Mouse (Mus musculus): Measurements from ENCODE around the gene Lep. TPM values are rescaled to one million over a fixed set of nuclear protein-coding genes. Genes with fewer than 3 reads are reported as not detected.

The Lep gene
- total RNA-seq (2014; rRNA removed): not detected in 2 replicates
- polyA plus RNA-seq (2015; fragmentation: Nextera tagmentation; extraction: Ambion mirVana): not detected in 2 replicates

GRCm38 (mm10) chr6:29059846-29060685, at the start of gene Lep:
Gene Lep (plus strand): TSS chr6:29060220.
- Histone ChIP-seq H3K4me3 (ENCODE audit: low read depth, low read length) (no peak within 1 kb of the TSS), H3K27ac (ENCODE audit: low read depth, low read length) (no peak within 1 kb of the TSS), H3K9ac (no peak within 1 kb of the TSS), H3K4me1 (ENCODE audit: insufficient read depth) (no peaks in the 10 kb centered on the region), H3K4me2 (ENCODE audit: low read depth) (no peak within 1 kb of the TSS), H3K27me3 (ENCODE audit: insufficient read depth, low read length) (no peaks in the 10 kb centered on the region), H3K36me3 (ENCODE audit: insufficient read depth) (no peaks in the 10 kb centered on the region), H3K9me3 (ENCODE audit: low read length) (no peaks in the 10 kb centered on the region)
- WGBS: 81% methylated on average over 28 of the region's 28 CpGs
- ATAC-seq: no peak
- DNase-seq: no peak
- TF ChIP-seq CTCF (IDR thresholded peaks at IDR 0.05; ENCODE audit: low read depth): no peak

GRCm38 (mm10) chr6:29011651-29012050, 48.4 kb upstream of the Lep start:
- Histone ChIP-seq H3K4me1 (ENCODE audit: insufficient read depth) (peaks cover 1% of the 10 kb centered on the region; the same call in 1 of the 2 replicates), H3K36me3 (ENCODE audit: insufficient read depth) (no peaks in the 10 kb centered on the region; the same call in 1 of the 2 replicates), H3K9me3 (ENCODE audit: low read length) (no peaks in the 10 kb centered on the region), H3K9ac (no peak overlapping the region), H3K4me2 (ENCODE audit: low read depth) (no peak overlapping the region), H3K27ac (ENCODE audit: low read depth, low read length) (no peak overlapping the region), H3K4me3 (ENCODE audit: low read depth, low read length) (no peak overlapping the region), H3K27me3 (ENCODE audit: insufficient read depth, low read length) (no peaks in the 10 kb centered on the region)
- DNase-seq (no peak), ATAC-seq (peak; percentile 47; the same call in 1 of the 2 replicates)
- 84% methylated on average over 5 of the region's 5 CpGs for WGBS
- no peak for TF ChIP-seq CTCF (IDR thresholded peaks at IDR 0.05; ENCODE audit: low read depth)

- Histone ChIP-seq H3K9me3 (ENCODE audit: low read length) (no peaks in the 10 kb centered on the region), H3K4me2 (ENCODE audit: low read depth) (no peak overlapping the region), H3K27ac (ENCODE audit: low read depth, low read length) (no peak overlapping the region), H3K9ac (no peak overlapping the region), H3K4me3 (ENCODE audit: low read depth, low read length) (no peak overlapping the region), H3K27me3 (ENCODE audit: insufficient read depth, low read length) (no peaks in the 10 kb centered on the region), H3K4me1 (ENCODE audit: insufficient read depth) (peaks cover 7% of the 10 kb centered on the region), H3K36me3 (ENCODE audit: insufficient read depth) (no peaks in the 10 kb centered on the region; the same call in 1 of the 2 replicates)
- no peak for DNase-seq
- TF ChIP-seq CTCF (IDR thresholded peaks at IDR 0.05; ENCODE audit: low read depth): no peak
- ATAC-seq: no peak
- WGBS: 98% methylated on average over 6 of the region's 6 CpGs
These were observed 46.8 kb upstream of the Lep start for GRCm38 (mm10) chr6:29013216-29013615.

GRCm38 (mm10) chr6:29016891-29017412, 43.1 kb upstream of the Lep start:
- Histone ChIP-seq H3K4me3 (ENCODE audit: low read depth, low read length) (peak overlapping the region; percentile 26), H3K4me2 (ENCODE audit: low read depth) (peak overlapping the region; percentile 56), H3K36me3 (ENCODE audit: insufficient read depth) (no peaks in the 10 kb centered on the region; the same call in 1 of the 2 replicates), H3K27me3 (ENCODE audit: insufficient read depth, low read length) (no peaks in the 10 kb centered on the region), H3K9ac (peak overlapping the region; percentile 18; the same call in 1 of the 2 replicates), H3K27ac (ENCODE audit: low read depth, low read length) (no peak overlapping the region), H3K4me1 (ENCODE audit: insufficient read depth) (peaks cover 7% of the 10 kb centered on the region), H3K9me3 (ENCODE audit: low read length) (no peaks in the 10 kb centered on the region)
- under 1% methylated on average over 16 of the region's 16 CpGs for WGBS
- TF ChIP-seq CTCF (IDR thresholded peaks at IDR 0.05; ENCODE audit: low read depth): no peak
- ATAC-seq (peak; percentile 47; the same call in 1 of the 2 replicates), DNase-seq (peak; percentile 32)

- H3K4me1 ChIP-seq (ENCODE audit: insufficient read depth): peaks cover 14% of the 10 kb centered on the region
- H3K27ac ChIP-seq (ENCODE audit: low read depth, low read length): no peak overlapping the region
- ATAC-seq (no peak), DNase-seq (no peak)
- H3K4me3 ChIP-seq (ENCODE audit: low read depth, low read length): no peak overlapping the region
- no peak overlapping the region for H3K4me2 ChIP-seq (ENCODE audit: low read depth)
- no peaks in the 10 kb centered on the region for H3K36me3 ChIP-seq (ENCODE audit: insufficient read depth)
- H3K9ac ChIP-seq: no peak overlapping the region
- 69% methylated on average over 18 of the region's 18 CpGs for WGBS
- H3K27me3 ChIP-seq (ENCODE audit: insufficient read depth, low read length): peaks cover 1% of the 10 kb centered on the region; the same call in 1 of the 2 replicates
- no peak for TF ChIP-seq CTCF (IDR thresholded peaks at IDR 0.05; ENCODE audit: low read depth)
- H3K9me3 ChIP-seq (ENCODE audit: low read length): no peaks in the 10 kb centered on the region
These were observed 40.0 kb upstream of the Lep start for GRCm38 (mm10) chr6:29019756-29020720.

- Histone ChIP-seq H3K27me3 (ENCODE audit: insufficient read depth, low read length) (peaks cover 8% of the 10 kb centered on the region; the same call in 1 of the 2 replicates), H3K4me1 (ENCODE audit: insufficient read depth) (peaks cover 14% of the 10 kb centered on the region), H3K36me3 (ENCODE audit: insufficient read depth) (no peaks in the 10 kb centered on the region), H3K4me3 (ENCODE audit: low read depth, low read length) (no peak overlapping the region), H3K27ac (ENCODE audit: low read depth, low read length) (no peak overlapping the region), H3K4me2 (ENCODE audit: low read depth) (no peak overlapping the region), H3K9me3 (ENCODE audit: low read length) (no peaks in the 10 kb centered on the region), H3K9ac (no peak overlapping the region)
- no peak for DNase-seq
- ATAC-seq: no peak
- 83% methylated on average over 5 of the region's 5 CpGs for WGBS
- TF ChIP-seq CTCF (IDR thresholded peaks at IDR 0.05; ENCODE audit: low read depth): no peak
These were observed 39.1 kb upstream of the Lep start for GRCm38 (mm10) chr6:29020937-29021336.
